Mouse (Mus musculus) hindbrain, embryonic 12.5 days (tissue): ENCODE data around the gene Exoc3l. TPM values are rescaled to one million over a fixed set of nuclear protein-coding genes. Genes with fewer than 3 reads are reported as not detected.

ENCODE experiments used
- ATAC-seq: fragments of 200-750 bp; cut with Nextera tagmentation; 2 replicates; pipeline ENCODE4 v1.8.0; 2017; ENCODE audit warnings: moderate TSS enrichment; ENCODE audit not compliant: low FRiP score
- H3K27ac ChIP-seq: fragments of 300-500 bp; sonication (generic); 2 replicates; pipeline ENCODE4 v1.5.1; 2016; ENCODE audit warnings: mild to moderate bottlenecking
- H3K27me3 ChIP-seq: fragments of 300-500 bp; sonication (generic); 2 replicates; pipeline ENCODE4 v1.6.1; 2016; ENCODE audit warnings: mild to moderate bottlenecking
- H3K36me3 ChIP-seq: fragments of 300-500 bp; sonication (generic); 2 replicates; pipeline ENCODE4 v1.6.1; 2016; ENCODE audit warnings: mild to moderate bottlenecking
- H3K4me1 ChIP-seq: fragments of 300-500 bp; sonication (generic); 2 replicates; pipeline ENCODE4 v1.6.1; 2016
- H3K4me2 ChIP-seq: fragments of 300-500 bp; sonication (generic); replicated peaks from 2 replicates; pipeline ENCODE4 v1.6.1; 2016; ENCODE audit warnings: mild to moderate bottlenecking
- H3K4me3 ChIP-seq: fragments of 300-500 bp; sonication (generic); 2 replicates; pipeline ENCODE4 v1.5.1; 2016; ENCODE audit warnings: mild to moderate bottlenecking
- H3K9ac ChIP-seq: fragments of 300-500 bp; sonication (generic); 2 replicates; pipeline ENCODE4 v1.6.1; 2016; ENCODE audit warnings: mild to moderate bottlenecking, moderate library complexity
- H3K9me3 ChIP-seq: fragments of 300-500 bp; sonication (generic); replicated peaks from 2 replicates; pipeline ENCODE4 v1.6.1; 2016; ENCODE audit warnings: mild to moderate bottlenecking
- WGBS: fragments of 180-500 bp; shearing (Covaris S2); methylation state at CpG from one replicate; pipeline ENCODE4 v1.1.7; 2016; 5-methylcytosine and 5-hydroxymethylcytosine counted together
- polyA plus RNA-seq: library from polyadenylated mRNA; unstranded; fragments of >200 nt; fragmentation: Nextera tagmentation; extraction: Ambion mirVana; gene quantifications from 2 replicates; pipeline ENCODE4 v1.2.1, GENCODE M21; 2016

The Exoc3l gene
- polyA plus RNA-seq, 1 experiment from 2014 or later = 12.7 TPM

GRCm38 (mm10) chr8:105310118-105310517, 14.2 kb upstream of the Exoc3l start:
- no peak overlapping the region for H3K27ac ChIP-seq
- H3K36me3 ChIP-seq = peaks cover 80% of the 10 kb centered on the region
- no peaks in the 10 kb centered on the region for H3K27me3 ChIP-seq
- ATAC-seq = no peak
- H3K9me3 ChIP-seq = no peaks in the 10 kb centered on the region
- peaks cover 13% of the 10 kb centered on the region for H3K4me1 ChIP-seq
- H3K4me3 ChIP-seq = no peak overlapping the region
- no peak overlapping the region for H3K9ac ChIP-seq
- H3K4me2 ChIP-seq = no peak overlapping the region
- 81% methylated on average over 8 of the region's 8 CpGs for WGBS

GRCm38 (mm10) chr8:105309142-105309847, 13.4 kb upstream of the Exoc3l start:
- peaks cover 13% of the 10 kb centered on the region for H3K4me1 ChIP-seq
- WGBS = 86% methylated on average over 15 of the region's 15 CpGs
- H3K36me3 ChIP-seq = peaks cover 76% of the 10 kb centered on the region
- H3K9ac ChIP-seq = no peak overlapping the region
- no peak overlapping the region for H3K4me2 ChIP-seq
- no peaks in the 10 kb centered on the region for H3K27me3 ChIP-seq
- no peak overlapping the region for H3K4me3 ChIP-seq
- no peaks in the 10 kb centered on the region for H3K9me3 ChIP-seq
- no peak for ATAC-seq
- H3K27ac ChIP-seq = no peak overlapping the region

GRCm38 (mm10) chr8:105308428-105308827, 12.5 kb upstream of the Exoc3l start:
- no peaks in the 10 kb centered on the region for H3K27me3 ChIP-seq
- peaks cover 77% of the 10 kb centered on the region for H3K36me3 ChIP-seq
- peaks cover 13% of the 10 kb centered on the region for H3K4me1 ChIP-seq
- H3K4me2 ChIP-seq = no peak overlapping the region
- 93% methylated on average over 10 of the region's 10 CpGs for WGBS
- H3K9ac ChIP-seq = no peak overlapping the region
- ATAC-seq = no peak
- H3K27ac ChIP-seq = no peak overlapping the region
- no peaks in the 10 kb centered on the region for H3K9me3 ChIP-seq
- H3K4me3 ChIP-seq = no peak overlapping the region

DNA sequence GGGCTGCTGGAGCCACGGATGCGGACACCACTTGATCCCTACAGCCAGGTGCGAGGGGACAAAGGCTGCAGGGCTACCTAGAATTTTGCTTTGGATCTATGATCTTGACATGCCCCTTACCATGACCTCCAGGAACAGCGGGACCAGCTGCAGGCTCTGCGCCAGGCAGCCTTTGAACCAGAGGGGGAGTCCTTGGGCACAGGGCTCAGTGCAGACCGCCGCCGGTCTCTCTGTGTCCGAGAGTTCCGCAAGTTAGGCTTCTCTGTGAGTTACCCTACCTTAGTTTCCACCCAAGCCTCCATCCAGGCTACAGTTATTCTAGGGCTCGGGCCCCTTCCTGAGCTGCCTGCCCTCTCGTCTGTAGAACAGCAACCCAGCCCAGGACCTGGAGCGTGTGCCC, 11.8 kb upstream of the Exoc3l start:
- Histone ChIP-seq H3K27ac (no peak overlapping the region), H3K4me1 (peaks cover 13% of the 10 kb centered on the region), H3K36me3 (peaks cover 75% of the 10 kb centered on the region), H3K9ac (no peak overlapping the region), H3K4me2 (no peak overlapping the region), H3K27me3 (no peaks in the 10 kb centered on the region), H3K4me3 (no peak overlapping the region), H3K9me3 (no peaks in the 10 kb centered on the region)
- ATAC-seq = no peak
- WGBS = 91% methylated on average over 13 of the region's 13 CpGs

- H3K27ac ChIP-seq = peak overlapping the region; percentile 37; the same call in 1 of the 2 replicates
- H3K4me2 ChIP-seq = peak overlapping the region; percentile 51
- peaks cover 74% of the 10 kb centered on the region for H3K36me3 ChIP-seq
- H3K9me3 ChIP-seq = no peaks in the 10 kb centered on the region
- peak overlapping the region; percentile 18 for H3K4me3 ChIP-seq
- ATAC-seq = peak; percentile 17; the same call in 1 of the 2 replicates
- H3K9ac ChIP-seq = peak overlapping the region; percentile 51; the same call in 1 of the 2 replicates
- H3K27me3 ChIP-seq = no peaks in the 10 kb centered on the region
- H3K4me1 ChIP-seq = peaks cover 13% of the 10 kb centered on the region
- 60% methylated on average over 5 of the region's 5 CpGs for WGBS
These were observed 10.3 kb upstream of the Exoc3l start for GRCm38 (mm10) chr8:105306146-105306691.

GRCm38 (mm10) chr8:105305211-105306145, 9.6 kb upstream of the Exoc3l start, which contains the start of gene Elmo3:
Elmo3 (plus strand) TSS chr8:105305601.
- peak; percentile 56 for ATAC-seq
- H3K27me3 ChIP-seq = no peaks in the 10 kb centered on the region
- H3K9me3 ChIP-seq = no peaks in the 10 kb centered on the region
- 8% methylated on average over 27 of the region's 30 CpGs for WGBS
- peak within 1 kb of the TSS; percentile 18 for H3K4me3 ChIP-seq
- H3K4me2 ChIP-seq = peak within 1 kb of the TSS; percentile 51
- peaks cover 75% of the 10 kb centered on the region for H3K36me3 ChIP-seq
- H3K9ac ChIP-seq = peak within 1 kb of the TSS; percentile 51
- peak within 1 kb of the TSS; percentile 37; the same call in 1 of the 2 replicates for H3K27ac ChIP-seq
- peaks cover 13% of the 10 kb centered on the region for H3K4me1 ChIP-seq

DNA sequence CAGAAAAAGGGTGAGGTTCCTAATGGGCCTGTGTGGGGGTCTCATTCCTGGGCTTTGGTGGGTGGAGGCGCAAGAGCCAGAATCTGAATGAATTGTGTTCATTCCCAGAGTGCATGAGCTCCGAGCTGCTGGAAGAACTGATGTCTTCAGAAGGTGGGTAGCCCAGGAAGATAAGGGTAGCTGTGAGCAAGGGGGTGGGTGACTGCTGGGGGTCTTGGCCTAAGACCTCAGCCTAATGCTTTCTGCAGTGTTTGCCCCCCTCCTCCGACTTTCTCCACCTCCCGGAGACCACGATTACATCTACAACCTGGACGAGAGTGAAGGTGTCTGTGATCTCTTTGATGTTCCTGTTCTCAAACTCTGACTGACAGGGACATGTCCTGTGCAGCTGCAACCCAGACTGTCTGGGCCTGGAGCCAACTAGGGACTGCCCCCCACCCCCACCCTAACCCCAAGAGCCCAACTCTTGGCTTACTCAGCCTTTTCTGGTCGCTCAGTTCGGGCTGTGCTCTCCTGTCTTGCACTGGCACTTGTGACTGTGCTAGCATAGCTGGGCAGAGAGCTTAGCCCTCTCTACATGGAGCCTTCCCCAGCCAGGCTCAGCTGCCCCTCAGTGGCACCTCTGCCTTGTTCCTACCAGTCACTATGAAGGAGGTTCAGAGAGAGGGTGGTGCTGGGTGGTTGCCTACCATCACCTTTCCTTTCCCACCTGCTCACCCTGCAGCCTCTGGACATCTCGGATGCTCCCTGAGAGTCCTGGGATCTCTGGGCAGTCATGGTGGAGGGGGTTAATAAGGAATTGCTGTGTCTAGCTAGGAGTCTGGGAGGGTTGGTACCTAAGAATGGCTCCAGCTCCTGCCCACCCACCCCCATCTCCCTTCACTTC, 8.7 kb upstream of the Exoc3l start:
- Histone ChIP-seq H3K9ac (no peak overlapping the region), H3K4me2 (no peak overlapping the region), H3K4me1 (peaks cover 13% of the 10 kb centered on the region), H3K36me3 (peaks cover 75% of the 10 kb centered on the region), H3K4me3 (no peak overlapping the region), H3K27ac (peak overlapping the region; percentile 9; the same call in 1 of the 2 replicates), H3K27me3 (no peaks in the 10 kb centered on the region), H3K9me3 (no peaks in the 10 kb centered on the region)
- ATAC-seq = no peak
- WGBS = 81% methylated on average over 9 of the region's 9 CpGs

DNA sequence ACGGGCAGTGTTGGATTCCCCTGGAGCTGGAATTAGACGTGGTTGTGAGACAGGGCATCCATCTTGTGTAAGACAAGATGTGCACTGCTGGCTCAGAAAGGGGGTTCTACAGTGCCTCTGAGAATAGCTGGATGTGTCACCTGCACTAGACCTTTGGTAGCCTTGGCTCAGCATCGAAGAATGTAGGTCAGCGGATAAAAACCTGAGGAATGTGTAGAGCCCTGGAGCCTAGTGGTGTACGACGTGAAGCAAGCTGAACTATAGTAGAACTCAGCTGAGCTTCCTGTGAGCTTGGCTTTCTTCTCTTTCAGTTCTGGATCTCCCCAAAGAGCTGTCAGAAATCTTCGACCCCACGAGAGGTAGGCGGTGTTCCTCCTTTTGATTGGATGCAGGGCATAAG, 8.0 kb upstream of the Exoc3l start:
- WGBS = 86% methylated on average over 9 of the region's 9 CpGs
- Histone ChIP-seq H3K4me1 (peaks cover 16% of the 10 kb centered on the region), H3K27me3 (no peaks in the 10 kb centered on the region), H3K4me2 (no peak overlapping the region), H3K4me3 (no peak overlapping the region), H3K9me3 (no peaks in the 10 kb centered on the region), H3K36me3 (peaks cover 70% of the 10 kb centered on the region), H3K9ac (no peak overlapping the region), H3K27ac (no peak overlapping the region)
- ATAC-seq = no peak

DNA sequence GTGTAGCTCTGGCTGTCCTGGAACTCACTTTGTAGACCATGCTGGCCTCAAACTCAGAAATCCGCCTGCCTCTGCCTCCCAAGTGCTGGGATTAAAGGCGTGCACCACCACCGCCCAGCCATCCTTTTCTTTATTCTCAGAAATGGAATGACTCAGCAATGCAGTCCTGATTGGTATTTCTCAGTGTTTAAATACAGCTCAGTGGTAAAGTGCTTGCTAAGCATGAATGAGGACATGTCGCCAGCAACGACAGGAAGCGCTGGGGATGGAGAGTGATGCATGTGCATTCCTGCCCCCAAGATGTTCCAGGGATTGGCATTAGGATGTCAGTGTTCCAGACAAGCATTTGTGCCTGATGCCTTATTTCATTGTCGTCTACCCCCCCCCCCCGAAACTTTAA, 7.5 kb upstream of the Exoc3l start:
- no peak for ATAC-seq
- peaks cover 21% of the 10 kb centered on the region for H3K4me1 ChIP-seq
- WGBS = 90% methylated on average over 8 of the region's 8 CpGs
- no peak overlapping the region for H3K27ac ChIP-seq
- no peaks in the 10 kb centered on the region for H3K9me3 ChIP-seq
- H3K9ac ChIP-seq = no peak overlapping the region
- H3K36me3 ChIP-seq = peaks cover 67% of the 10 kb centered on the region
- no peaks in the 10 kb centered on the region for H3K27me3 ChIP-seq
- no peak overlapping the region for H3K4me3 ChIP-seq
- H3K4me2 ChIP-seq = no peak overlapping the region

GRCm38 (mm10) chr8:105299962-105300361, 4.1 kb upstream of the Exoc3l start:
- Histone ChIP-seq H3K27ac (no peak overlapping the region), H3K9me3 (no peaks in the 10 kb centered on the region), H3K4me3 (no peak overlapping the region), H3K4me2 (no peak overlapping the region), H3K36me3 (peaks cover 49% of the 10 kb centered on the region), H3K27me3 (peaks cover 6% of the 10 kb centered on the region; the same call in 1 of the 2 replicates), H3K9ac (no peak overlapping the region), H3K4me1 (peaks cover 18% of the 10 kb centered on the region)
- WGBS = 90% methylated on average over 8 of the region's 8 CpGs
- no peak for ATAC-seq

- peaks cover 8% of the 10 kb centered on the region; the same call in 1 of the 2 replicates for H3K27me3 ChIP-seq
- H3K36me3 ChIP-seq = peaks cover 38% of the 10 kb centered on the region
- ATAC-seq = no peak
- 70% methylated on average over 18 of the region's 18 CpGs for WGBS
- no peaks in the 10 kb centered on the region for H3K9me3 ChIP-seq
- peak overlapping the region; percentile 96 for H3K9ac ChIP-seq
- H3K4me1 ChIP-seq = peaks cover 18% of the 10 kb centered on the region
- H3K4me2 ChIP-seq = peak overlapping the region; percentile 99
- peak overlapping the region; percentile 97 for H3K4me3 ChIP-seq
- no peak overlapping the region for H3K27ac ChIP-seq
These were observed 2.7 kb upstream of the Exoc3l start for GRCm38 (mm10) chr8:105298351-105299252.
